Mouse (Mus musculus): Measurements from ENCODE around the gene Ncf4. TPM values are rescaled to one million over a fixed set of nuclear protein-coding genes. Genes with fewer than 3 reads are reported as not detected.
A peak's percentile ranks its signal among the peaks of the same experiment; 100 is the strongest.

Ncf4 gene
- 4.2 and 5.6 TPM in 2 replicates for polyA plus RNA-seq (2015; fragmentation: Nextera tagmentation; extraction: Ambion mirVana)

GRCm38 (mm10) chr15:78244695-78245492 lies at the start of gene Ncf4:
TSS of gene Ncf4 (plus strand) at chr15:78244801.
- no peak for ATAC-seq
- H3K4me1 ChIP-seq (ENCODE audit: control insufficient read depth, insufficient read depth, low read length) = no peaks in the 10 kb centered on the region
- no peak within 1 kb of the TSS for H3K4me3 ChIP-seq (ENCODE audit: low read length)
- no peaks in the 10 kb centered on the region for H3K36me3 ChIP-seq (ENCODE audit: control insufficient read depth, insufficient read depth, low read length)
- WGBS = 69% methylated on average over 7 of the region's 7 CpGs
- peak within 1 kb of the TSS; percentile 57 for H3K27ac ChIP-seq (ENCODE audit: low read length)
- H3K9ac ChIP-seq (ENCODE audit: low read depth, low read length) = 0 out of 2 replicates have a peak within 1 kb of the TSS, but pooled peaks have one; percentile 10
- no peak within 1 kb of the TSS for H3K4me2 ChIP-seq (ENCODE audit: low read depth, low read length)
- H3K27me3 ChIP-seq (replicated peaks; ENCODE audit: control insufficient read depth, insufficient read depth, low read length) = no peaks in the 10 kb centered on the region
- no peaks in the 10 kb centered on the region for H3K9me3 ChIP-seq (ENCODE audit: control insufficient read depth, low read length)

GRCm38 (mm10) chr15:78195096-78195880 lies 49.3 kb upstream of the Ncf4 start:
- Histone ChIP-seq H3K36me3 (ENCODE audit: control insufficient read depth, insufficient read depth, low read length) (no peaks in the 10 kb centered on the region), H3K27me3 (replicated peaks; ENCODE audit: control insufficient read depth, insufficient read depth, low read length) (no peaks in the 10 kb centered on the region; the same call in 1 of the 2 replicates), H3K4me2 (ENCODE audit: low read depth, low read length) (no peak overlapping the region), H3K27ac (ENCODE audit: low read length) (no peak overlapping the region), H3K9ac (ENCODE audit: low read depth, low read length) (no peak overlapping the region), H3K4me3 (ENCODE audit: low read length) (no peak overlapping the region), H3K4me1 (ENCODE audit: control insufficient read depth, insufficient read depth, low read length) (no peaks in the 10 kb centered on the region), H3K9me3 (ENCODE audit: control insufficient read depth, low read length) (no peaks in the 10 kb centered on the region)
- WGBS = 78% methylated on average over 28 of the region's 28 CpGs
- ATAC-seq = no peak

- Histone ChIP-seq H3K4me1 (ENCODE audit: control insufficient read depth, insufficient read depth, low read length) (0 out of 2 replicates have a peak, but pooled peaks cover 2% of the 10 kb centered on the region), H3K36me3 (ENCODE audit: control insufficient read depth, insufficient read depth, low read length) (no peaks in the 10 kb centered on the region), H3K27me3 (replicated peaks; ENCODE audit: control insufficient read depth, insufficient read depth, low read length) (peaks cover 38% of the 10 kb centered on the region), H3K27ac (ENCODE audit: low read length) (no peak overlapping the region), H3K4me3 (ENCODE audit: low read length) (peak overlapping the region; percentile 9), H3K9ac (ENCODE audit: low read depth, low read length) (no peak overlapping the region), H3K9me3 (ENCODE audit: control insufficient read depth, low read length) (no peaks in the 10 kb centered on the region), H3K4me2 (ENCODE audit: low read depth, low read length) (peak overlapping the region; percentile 49)
- WGBS = 3% methylated on average over 41 of the region's 41 CpGs
- ATAC-seq = no peak
Observed at GRCm38 (mm10) chr15:78204053-78204847, 40.4 kb upstream of the Ncf4 start.

GRCm38 (mm10) chr15:78205192-78205591 lies 39.4 kb upstream of the Ncf4 start:
- no peak for ATAC-seq
- 0 out of 2 replicates have a peak, but pooled peaks cover 2% of the 10 kb centered on the region for H3K4me1 ChIP-seq (ENCODE audit: control insufficient read depth, insufficient read depth, low read length)
- WGBS = 43% methylated on average over 3 of the region's 3 CpGs
- no peak overlapping the region for H3K27ac ChIP-seq (ENCODE audit: low read length)
- H3K9me3 ChIP-seq (ENCODE audit: control insufficient read depth, low read length) = no peaks in the 10 kb centered on the region
- no peaks in the 10 kb centered on the region for H3K36me3 ChIP-seq (ENCODE audit: control insufficient read depth, insufficient read depth, low read length)
- H3K27me3 ChIP-seq (replicated peaks; ENCODE audit: control insufficient read depth, insufficient read depth, low read length) = peaks cover 38% of the 10 kb centered on the region
- H3K4me3 ChIP-seq (ENCODE audit: low read length) = no peak overlapping the region
- no peak overlapping the region for H3K4me2 ChIP-seq (ENCODE audit: low read depth, low read length)
- H3K9ac ChIP-seq (ENCODE audit: low read depth, low read length) = no peak overlapping the region

- no peak for ATAC-seq
- H3K4me2 ChIP-seq (ENCODE audit: low read depth, low read length) = no peak within 1 kb of the TSS
- no peak within 1 kb of the TSS for H3K9ac ChIP-seq (ENCODE audit: low read depth, low read length)
- no peak within 1 kb of the TSS for H3K4me3 ChIP-seq (ENCODE audit: low read length)
- no peak within 1 kb of the TSS for H3K27ac ChIP-seq (ENCODE audit: low read length)
- H3K4me1 ChIP-seq (ENCODE audit: control insufficient read depth, insufficient read depth, low read length) = 0 out of 2 replicates have a peak, but pooled peaks cover 2% of the 10 kb centered on the region
- 87% methylated on average over 7 of the region's 7 CpGs for WGBS
- H3K36me3 ChIP-seq (ENCODE audit: control insufficient read depth, insufficient read depth, low read length) = no peaks in the 10 kb centered on the region
- peaks cover 35% of the 10 kb centered on the region for H3K27me3 ChIP-seq (replicated peaks; ENCODE audit: control insufficient read depth, insufficient read depth, low read length)
- H3K9me3 ChIP-seq (ENCODE audit: control insufficient read depth, low read length) = no peaks in the 10 kb centered on the region
Observed at GRCm38 (mm10) chr15:78206312-78206711, 38.3 kb upstream of the Ncf4 start, which contains the start of gene Pvalb. TSS of gene Pvalb (minus strand) at chr15:78206400.

GRCm38 (mm10) chr15:78210203-78210602 lies 34.4 kb upstream of the Ncf4 start:
- Histone ChIP-seq H3K4me3 (ENCODE audit: low read length) (no peak overlapping the region), H3K27me3 (replicated peaks; ENCODE audit: control insufficient read depth, insufficient read depth, low read length) (peaks cover 5% of the 10 kb centered on the region; the same call in 1 of the 2 replicates), H3K4me1 (ENCODE audit: control insufficient read depth, insufficient read depth, low read length) (no peaks in the 10 kb centered on the region), H3K9ac (ENCODE audit: low read depth, low read length) (no peak overlapping the region), H3K36me3 (ENCODE audit: control insufficient read depth, insufficient read depth, low read length) (no peaks in the 10 kb centered on the region), H3K4me2 (ENCODE audit: low read depth, low read length) (no peak overlapping the region), H3K9me3 (ENCODE audit: control insufficient read depth, low read length) (no peaks in the 10 kb centered on the region), H3K27ac (ENCODE audit: low read length) (no peak overlapping the region)
- ATAC-seq = no peak
- 75% methylated on average over 4 of the region's 4 CpGs for WGBS

- H3K4me3 ChIP-seq (ENCODE audit: low read length) = no peak overlapping the region
- WGBS = 74% methylated on average over 8 of the region's 8 CpGs
- H3K4me1 ChIP-seq (ENCODE audit: control insufficient read depth, insufficient read depth, low read length) = no peaks in the 10 kb centered on the region
- H3K36me3 ChIP-seq (ENCODE audit: control insufficient read depth, insufficient read depth, low read length) = no peaks in the 10 kb centered on the region
- no peak overlapping the region for H3K9ac ChIP-seq (ENCODE audit: low read depth, low read length)
- no peak for ATAC-seq
- H3K9me3 ChIP-seq (ENCODE audit: control insufficient read depth, low read length) = no peaks in the 10 kb centered on the region
- no peaks in the 10 kb centered on the region for H3K27me3 ChIP-seq (replicated peaks; ENCODE audit: control insufficient read depth, insufficient read depth, low read length)
- H3K4me2 ChIP-seq (ENCODE audit: low read depth, low read length) = no peak overlapping the region
- H3K27ac ChIP-seq (ENCODE audit: low read length) = no peak overlapping the region
Observed at GRCm38 (mm10) chr15:78211367-78211766, 33.2 kb upstream of the Ncf4 start.

GRCm38 (mm10) chr15:78215269-78215668 lies 29.3 kb upstream of the Ncf4 start:
- Histone ChIP-seq H3K36me3 (ENCODE audit: control insufficient read depth, insufficient read depth, low read length) (no peaks in the 10 kb centered on the region), H3K27me3 (replicated peaks; ENCODE audit: control insufficient read depth, insufficient read depth, low read length) (no peaks in the 10 kb centered on the region), H3K4me3 (ENCODE audit: low read length) (no peak overlapping the region), H3K4me2 (ENCODE audit: low read depth, low read length) (no peak overlapping the region), H3K9ac (ENCODE audit: low read depth, low read length) (no peak overlapping the region), H3K9me3 (ENCODE audit: control insufficient read depth, low read length) (no peaks in the 10 kb centered on the region), H3K4me1 (ENCODE audit: control insufficient read depth, insufficient read depth, low read length) (no peaks in the 10 kb centered on the region), H3K27ac (ENCODE audit: low read length) (no peak overlapping the region)
- ATAC-seq = no peak
- WGBS = 84% methylated on average over 9 of the region's 9 CpGs

GRCm38 (mm10) chr15:78227816-78228215 lies 16.8 kb upstream of the Ncf4 start:
- WGBS = 85% methylated on average over 12 of the region's 12 CpGs
- ATAC-seq = no peak
- H3K9ac ChIP-seq (ENCODE audit: low read depth, low read length) = no peak overlapping the region
- no peaks in the 10 kb centered on the region for H3K9me3 ChIP-seq (ENCODE audit: control insufficient read depth, low read length)
- no peaks in the 10 kb centered on the region for H3K36me3 ChIP-seq (ENCODE audit: control insufficient read depth, insufficient read depth, low read length)
- no peaks in the 10 kb centered on the region for H3K27me3 ChIP-seq (replicated peaks; ENCODE audit: control insufficient read depth, insufficient read depth, low read length)
- no peak overlapping the region for H3K4me3 ChIP-seq (ENCODE audit: low read length)
- H3K27ac ChIP-seq (ENCODE audit: low read length) = no peak overlapping the region
- H3K4me2 ChIP-seq (ENCODE audit: low read depth, low read length) = no peak overlapping the region
- peaks cover 3% of the 10 kb centered on the region; the same call in 1 of the 2 replicates for H3K4me1 ChIP-seq (ENCODE audit: control insufficient read depth, insufficient read depth, low read length)
